Mouse (Mus musculus) frontal cortex, postnatal 25 days (tissue): ENCODE data around the gene Hectd3.
A peak's percentile ranks its signal among the peaks of the same experiment; 100 is the strongest.

Source experiments
- DNase-seq, 2 experiments: peaks; one replicate each; pipeline ENCODE4 v3.0.0; 2022; ENCODE audit warnings: low spot score in 2 of 2

Gene Hectd3

DNA sequence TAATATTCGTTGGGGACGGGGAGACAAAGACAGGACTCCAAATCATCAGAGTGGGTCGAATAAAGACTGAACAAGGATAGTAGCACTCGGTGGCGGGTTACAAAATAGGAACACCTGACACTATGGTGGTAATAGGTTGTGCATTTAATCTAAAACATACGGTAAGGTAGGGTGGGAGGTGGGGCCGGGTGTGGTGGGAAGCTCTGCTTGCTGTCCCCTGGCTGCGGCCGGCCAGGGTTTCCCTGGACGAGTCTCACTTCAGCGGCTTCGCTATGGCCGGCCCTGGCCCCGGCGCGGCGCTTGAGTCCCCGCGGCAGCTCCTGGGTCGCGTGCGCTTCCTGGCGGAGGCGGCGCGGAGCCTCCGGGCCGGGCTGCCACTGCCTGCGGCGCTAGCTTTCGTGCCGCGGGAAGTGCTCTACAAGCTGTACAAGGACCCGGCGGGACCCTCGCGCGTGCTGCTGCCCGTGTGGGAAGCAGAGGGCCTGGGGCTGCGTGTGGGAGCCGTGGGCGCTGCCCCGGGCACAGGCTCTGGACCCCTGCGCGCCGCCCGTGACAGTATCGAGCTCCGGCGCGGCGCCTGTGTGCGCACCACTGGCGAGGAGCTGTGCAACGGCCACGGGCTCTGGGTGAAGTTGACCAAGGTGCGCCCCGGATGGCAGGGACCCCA, at the start of gene Hectd3:
TSS of gene Hectd3 (plus strand) at position 187 of the 667 bp plus-strand sequence.
- DNase-seq: no peak

DNA sequence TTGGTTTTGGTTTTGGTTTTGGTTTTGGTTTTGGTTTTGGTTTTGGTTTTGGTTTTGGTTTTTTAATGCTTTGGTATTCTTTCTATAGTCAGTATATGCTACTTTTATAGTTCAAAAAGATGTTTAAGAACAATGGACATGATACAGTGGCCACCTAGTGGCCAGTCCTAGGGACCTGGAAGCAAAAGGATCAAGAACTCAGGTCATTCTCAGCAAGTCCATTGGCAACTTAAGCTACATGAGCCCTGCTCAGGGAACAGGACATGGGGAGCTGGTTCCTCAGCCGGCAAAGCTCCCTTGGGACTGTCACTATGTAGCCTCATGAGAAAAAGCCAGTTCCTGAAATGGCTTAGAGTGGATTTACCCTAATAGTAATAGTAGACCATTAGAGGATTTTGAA, 43.5 kb upstream of the Hectd3 start:
- DNase-seq: no peak

DNA sequence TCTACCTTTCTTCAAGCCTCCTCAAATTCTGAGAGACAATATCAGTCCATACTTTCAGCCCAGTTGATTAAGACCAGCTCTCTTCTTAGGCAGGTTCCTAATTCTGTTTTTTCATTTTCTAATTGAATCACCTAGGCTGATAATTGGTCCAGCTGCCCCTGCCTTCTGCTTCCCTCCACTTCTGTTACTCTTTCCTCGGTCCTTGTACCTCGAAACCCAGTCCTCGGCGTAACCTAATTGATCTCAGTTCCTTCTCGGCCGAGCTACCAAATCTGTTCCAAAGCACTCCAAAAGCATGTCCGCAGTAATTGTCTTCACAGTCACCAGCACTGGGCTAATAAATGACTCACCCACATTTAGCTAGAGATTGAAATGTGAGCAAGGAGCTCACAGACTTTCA, 40.2 kb upstream of the Hectd3 start:
- DNase-seq: no peak

DNA sequence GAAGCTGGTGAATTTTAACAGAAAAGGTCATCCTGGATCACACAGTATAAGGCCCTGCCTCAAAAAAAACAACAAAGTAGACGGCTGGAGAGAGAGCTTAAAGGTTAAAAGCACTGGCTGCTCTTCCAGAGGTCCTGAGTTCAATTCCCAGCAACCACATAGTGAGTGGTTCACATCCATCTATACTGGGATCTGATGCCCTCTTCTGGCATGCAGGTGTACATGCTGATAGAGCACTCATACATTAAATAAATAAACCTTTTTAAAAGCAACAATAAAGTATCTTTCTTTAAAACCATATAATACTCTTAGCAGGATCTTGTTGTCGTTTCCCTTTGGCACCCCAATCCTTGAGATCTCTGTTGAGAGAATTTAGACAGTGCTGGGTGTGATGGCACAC, 18.6 kb upstream of the Hectd3 start:
- DNase-seq: no peak

DNA sequence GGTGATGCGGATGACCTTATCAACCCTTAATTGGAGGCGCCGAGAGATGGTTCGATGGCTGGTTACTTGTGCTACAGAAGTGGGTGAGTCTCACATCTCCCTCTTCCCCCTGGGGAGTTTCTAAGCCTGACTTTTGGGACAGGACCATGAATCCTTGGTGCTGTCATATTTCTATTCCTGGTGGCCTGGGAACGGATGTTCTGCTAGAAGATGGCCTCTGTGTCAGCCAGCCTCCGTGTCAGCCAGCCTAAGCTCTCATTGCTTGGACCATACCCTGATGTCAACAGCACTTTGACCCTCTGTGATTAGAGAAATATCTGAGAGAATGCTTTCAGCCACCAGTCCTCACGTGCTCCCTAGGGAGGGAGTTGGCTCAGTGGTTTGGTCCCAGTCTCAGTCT, 9.4 kb upstream of the Hectd3 start:
- DNase-seq: no peak

DNA sequence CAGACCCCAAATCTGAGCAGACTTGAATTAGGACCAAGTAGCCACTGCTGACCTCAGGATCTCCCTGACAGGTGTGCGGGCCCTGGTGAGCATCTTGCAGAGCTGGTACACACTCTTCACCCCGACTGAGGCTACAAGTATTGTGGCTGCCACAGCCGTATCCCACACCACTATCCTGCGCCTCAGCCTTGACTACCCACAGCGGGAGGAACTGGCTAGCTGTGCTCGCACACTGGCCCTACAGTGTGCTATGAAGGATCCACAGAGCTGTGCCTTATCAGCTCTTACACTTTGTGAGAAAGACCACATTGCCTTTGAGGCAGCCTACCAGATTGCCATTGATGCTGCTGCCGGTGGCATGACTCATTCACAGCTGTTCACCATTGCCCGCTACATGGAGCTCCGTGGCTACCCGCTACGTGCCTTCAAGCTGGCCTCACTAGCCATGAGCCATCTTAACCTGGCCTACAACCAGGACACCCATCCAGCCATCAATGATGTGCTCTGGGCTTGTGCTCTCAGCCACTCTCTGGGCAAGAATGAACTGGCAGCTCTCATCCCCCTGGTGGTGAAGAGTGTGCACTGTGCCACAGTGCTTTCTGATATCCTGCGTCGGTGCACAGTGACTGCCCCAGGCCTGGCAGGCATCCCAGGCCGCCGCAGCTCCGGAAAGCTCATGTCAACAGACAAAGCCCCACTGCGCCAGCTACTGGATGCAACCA, 8.6 kb upstream of the Hectd3 start:
- DNase-seq: peak; percentile 50 to 51

DNA sequence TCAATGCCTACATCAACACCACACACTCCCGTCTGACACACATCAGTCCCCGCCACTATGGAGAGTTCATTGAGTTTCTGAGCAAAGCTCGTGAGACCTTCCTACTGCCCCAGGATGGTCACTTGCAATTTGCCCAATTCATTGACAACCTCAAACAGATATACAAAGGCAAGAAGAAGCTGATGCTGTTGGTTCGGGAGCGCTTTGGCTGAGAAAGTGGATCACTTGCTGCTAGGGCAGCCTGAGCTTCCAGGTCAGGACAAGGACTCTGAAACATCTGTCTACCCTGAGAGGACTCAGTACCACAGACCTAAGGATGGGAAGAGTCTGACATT, 8.0 kb upstream of the Hectd3 start:
- no peak for DNase-seq

DNA sequence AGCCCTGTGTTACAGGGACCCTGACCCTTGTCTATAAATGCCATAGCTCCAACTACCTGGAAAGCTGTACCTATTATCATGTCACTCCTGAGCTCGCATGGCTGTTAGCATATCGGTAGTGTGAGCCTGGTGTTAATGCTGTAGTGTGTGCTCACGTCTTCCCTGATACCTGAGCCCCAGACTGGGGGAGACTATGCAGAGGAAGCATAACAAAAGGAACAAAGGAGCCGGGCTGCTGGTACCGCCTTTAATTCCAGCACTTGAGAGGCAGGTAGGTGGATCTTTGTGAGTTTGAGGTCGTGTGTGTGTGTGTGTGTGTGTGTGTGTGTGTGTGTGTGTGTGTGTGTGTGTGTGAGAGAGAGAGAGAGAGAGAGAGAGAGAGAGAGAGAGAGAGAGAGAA, 5.4 kb upstream of the Hectd3 start:
- DNase-seq: no peak

DNA sequence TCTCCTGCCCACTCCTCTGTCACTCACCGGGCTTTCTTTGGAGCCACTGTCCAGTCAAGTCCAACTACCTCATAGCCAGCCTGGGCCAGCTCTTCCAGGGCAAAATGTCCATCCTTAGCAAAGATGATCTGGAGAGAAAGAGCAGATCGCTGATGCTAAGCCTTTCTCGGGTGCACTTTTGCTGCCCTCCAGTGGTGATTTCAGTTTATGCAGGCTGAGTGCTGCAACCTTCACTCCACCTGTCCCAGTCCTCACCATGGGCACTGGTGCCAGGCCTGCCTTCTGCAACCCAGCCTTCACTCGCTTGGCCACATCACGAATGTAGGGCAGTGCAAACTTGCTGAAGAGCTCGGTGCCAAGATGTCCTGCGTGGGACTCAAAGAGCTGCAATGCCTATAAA, 3.8 kb upstream of the Hectd3 start:
- peak; percentile 85 to 86 for DNase-seq

DNA sequence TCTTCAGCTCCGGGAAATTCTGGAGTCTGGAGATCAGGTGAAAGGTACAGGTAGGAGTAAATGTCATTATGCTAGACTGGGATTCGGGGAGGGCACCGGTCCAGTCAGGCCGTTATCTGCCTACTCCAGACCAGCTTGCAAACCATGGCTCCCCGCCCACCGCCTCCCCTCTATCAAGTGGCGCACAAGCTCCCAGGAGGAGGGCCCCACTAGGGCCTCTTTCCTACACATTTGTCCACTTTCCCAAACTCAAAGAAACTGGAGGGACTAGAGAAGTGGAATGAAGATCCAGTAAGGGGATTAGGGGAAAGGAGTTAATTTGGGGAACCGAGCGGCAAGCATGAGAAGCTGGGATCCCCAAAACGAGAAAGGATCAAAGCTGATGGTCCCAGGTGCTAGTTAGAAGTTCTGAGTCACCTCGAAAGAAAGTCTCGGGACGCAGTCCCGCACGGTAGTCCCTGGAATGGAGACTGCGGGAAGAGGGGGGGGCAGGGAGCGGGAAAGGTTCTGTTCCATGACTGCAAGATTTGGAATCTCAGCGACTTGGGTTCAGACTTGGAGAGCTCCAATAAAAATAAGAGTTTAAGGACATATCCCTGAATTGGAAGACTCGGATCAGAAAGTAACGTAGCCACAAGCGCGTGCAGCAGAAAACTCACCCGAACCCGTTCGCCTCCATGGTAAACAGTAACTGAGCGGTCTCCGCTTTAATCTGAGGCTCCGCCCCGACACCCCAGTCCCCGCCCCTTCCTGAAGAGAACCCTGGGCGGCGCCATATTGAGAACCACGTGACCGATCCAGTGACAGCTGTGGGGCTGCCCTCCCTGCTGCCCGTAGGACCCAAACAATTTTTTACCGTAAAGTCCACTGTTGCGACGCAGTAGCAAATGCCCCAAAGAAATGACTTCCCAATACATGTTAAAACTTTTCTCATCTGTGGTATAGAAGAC, 1.2 kb upstream of the Hectd3 start, which contains the start of gene Urod:
TSS of gene Urod (minus strand) at position 742 of the 950 bp plus-strand sequence.
- peak; percentile 82 to 85 for DNase-seq

DNA sequence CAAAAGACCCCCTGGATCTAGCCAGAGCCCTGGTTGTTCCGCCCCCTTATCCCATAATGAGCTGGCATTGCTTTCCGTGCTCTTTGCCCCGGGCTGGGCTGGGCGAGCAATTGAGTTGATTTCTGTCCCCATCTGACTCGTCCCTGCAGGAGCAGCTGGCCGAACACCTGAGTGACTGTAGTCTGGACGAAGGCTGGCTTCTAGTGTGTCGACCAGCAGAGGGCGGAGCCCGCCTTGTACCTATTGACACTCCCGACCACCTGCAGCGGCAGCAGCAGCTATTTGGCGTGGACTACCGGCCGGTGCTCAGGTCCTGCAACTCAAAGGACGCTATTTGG, 650 bp downstream of the Hectd3 start:
- no peak for DNase-seq

DNA sequence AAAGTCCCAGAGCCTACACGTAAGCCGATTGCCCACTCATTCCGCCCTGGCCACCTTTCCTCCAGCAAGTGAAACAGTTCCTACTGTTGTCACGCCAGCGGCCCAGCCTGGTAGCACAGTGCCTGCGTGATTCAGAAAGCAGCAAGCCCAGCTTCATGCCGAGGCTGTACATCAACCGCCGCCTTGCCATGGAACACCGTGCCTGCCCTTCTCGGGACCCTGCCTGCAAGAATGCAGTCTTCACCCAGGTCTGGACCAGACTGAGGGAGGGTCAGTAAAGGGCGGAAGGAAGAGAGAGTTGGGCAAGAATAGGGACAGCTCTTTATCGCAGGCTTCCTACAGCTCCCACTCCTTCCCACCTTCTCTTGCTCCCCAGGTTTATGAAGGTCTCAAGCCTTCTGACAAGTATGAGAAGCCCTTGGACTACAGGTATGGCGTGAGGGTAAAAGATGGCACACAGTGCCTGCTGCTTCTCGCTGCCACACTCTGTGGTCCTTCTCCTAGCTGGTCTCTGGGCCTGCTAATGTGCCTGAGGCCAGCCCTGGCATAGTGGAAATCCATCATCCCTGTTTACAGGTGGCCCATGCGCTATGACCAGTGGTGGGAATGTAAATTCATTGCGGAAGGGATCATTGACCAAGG, 4.5 kb downstream of the Hectd3 start:
- DNase-seq: no peak

DNA sequence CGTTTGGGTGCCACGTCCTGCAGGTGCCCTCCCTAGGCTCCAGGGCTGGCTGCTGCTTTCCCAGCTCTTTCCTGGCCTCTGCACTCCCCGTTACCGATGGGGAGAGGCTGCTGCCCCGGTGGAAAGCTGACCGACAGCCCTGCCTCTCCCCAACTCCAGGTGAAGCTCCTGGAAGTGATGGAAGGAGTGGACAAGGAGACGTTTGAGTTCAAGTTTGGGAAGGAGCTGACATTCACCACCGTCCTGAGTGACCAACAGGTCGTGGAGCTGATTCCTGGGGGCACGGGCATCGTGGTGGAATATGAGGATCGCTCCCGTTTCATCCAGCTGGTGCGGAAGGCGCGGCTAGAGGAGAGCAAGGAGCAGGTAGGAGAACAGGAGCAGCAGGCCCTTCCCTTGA, 6.8 kb downstream of the Hectd3 start:
- no peak for DNase-seq

DNA sequence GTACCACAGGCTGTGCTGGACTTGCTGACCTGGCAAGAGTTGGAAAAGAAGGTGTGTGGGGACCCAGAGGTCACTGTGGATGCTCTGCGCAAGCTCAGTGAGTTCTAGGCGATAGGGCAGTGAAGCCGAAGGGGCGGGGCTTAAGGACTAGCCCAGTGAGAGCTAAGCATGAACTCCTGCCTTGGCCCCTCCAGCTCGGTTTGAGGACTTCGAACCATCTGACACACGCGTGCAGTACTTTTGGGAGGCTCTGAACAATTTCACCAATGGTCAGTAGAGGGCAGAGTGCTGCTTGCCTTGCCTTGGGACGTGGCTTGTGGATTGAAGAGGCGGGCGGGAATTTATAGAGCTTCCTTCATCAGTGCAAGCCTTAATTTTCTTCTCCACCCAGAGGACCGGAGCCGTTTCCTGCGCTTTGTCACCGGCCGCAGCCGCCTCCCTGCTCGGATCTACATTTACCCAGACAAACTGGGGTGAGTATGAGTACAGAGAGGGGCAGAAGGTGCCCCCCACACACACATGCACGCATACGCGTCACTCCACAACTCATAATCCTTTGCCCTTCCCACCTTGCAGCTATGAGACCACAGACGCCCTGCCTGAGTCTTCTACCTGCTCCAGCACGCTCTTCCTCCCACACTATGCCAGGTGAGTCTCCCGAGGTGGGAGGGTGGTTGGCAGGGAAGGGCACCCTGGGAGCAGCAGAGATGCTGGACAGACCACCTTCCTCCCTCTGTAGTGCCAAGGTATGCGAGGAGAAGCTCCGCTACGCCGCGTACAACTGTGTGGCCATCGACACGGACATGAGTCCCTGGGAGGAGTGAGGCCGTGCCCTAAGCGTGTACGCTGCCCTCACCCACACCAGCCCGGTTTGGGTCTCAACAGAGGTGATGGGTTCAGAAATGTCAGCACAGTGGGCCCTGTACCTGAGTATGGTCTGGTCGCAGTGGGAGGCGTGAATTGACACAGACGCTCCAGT, 7.7 kb downstream of the Hectd3 start:
- peak in 1 of 2 experiments; percentile 50 for DNase-seq

DNA sequence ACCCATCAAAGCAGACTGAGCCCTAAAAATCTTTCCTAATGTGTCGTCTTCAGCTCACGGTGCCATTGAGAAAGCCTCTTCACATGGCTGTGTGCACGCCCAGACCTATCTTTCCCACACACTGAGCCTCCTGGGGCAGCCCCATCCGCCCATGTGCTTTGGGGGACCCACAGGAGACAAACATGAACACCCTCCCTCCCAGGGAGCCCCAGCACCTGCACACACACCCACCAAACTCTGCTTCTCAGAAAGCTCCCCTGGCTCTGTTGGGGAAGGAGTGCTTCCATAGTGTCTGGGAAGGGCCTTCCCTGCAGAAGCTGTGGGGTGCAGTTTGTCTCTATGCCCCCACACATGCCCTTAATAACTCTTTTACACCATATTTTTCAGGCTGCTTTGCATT, 9.5 kb downstream of the Hectd3 start:
- no peak for DNase-seq

DNA sequence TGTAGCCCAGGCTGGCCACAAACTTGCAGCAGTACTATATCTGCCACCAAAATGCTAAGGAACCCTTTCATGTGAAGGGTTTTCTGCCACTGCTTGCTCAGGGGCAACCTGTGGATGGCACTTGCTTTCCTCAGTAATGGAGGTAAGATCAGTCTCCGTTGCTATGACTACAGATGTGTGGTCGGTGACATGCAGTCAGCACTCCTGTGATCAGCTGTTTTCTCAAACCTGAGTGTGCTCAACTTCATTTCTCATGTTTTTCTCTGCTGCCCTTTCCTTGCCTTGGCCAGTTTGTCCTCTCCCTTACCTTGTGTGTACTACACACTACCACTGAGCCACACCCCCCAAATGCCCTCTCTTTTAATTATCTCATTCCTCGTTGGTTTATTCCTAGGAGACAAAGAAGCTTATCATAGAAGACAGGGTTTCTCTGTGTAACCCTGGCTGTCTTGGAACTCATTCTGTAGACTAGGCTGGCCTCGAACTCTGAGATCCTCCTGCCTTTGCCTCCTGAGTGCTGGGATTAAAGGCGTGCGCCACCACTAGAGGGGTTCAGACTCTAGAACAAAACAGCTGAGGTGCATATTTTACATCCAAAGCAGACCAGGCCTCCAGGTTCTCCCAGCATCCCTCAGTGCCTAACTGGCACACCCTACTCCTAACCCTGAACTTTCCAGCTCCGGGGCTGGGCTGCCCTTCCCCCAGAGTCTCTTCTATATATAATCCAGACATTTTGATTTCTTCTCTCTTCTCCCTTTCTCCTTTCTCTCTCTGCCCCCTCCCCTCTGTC, 10.7 kb downstream of the Hectd3 start:
- DNase-seq: no peak

DNA sequence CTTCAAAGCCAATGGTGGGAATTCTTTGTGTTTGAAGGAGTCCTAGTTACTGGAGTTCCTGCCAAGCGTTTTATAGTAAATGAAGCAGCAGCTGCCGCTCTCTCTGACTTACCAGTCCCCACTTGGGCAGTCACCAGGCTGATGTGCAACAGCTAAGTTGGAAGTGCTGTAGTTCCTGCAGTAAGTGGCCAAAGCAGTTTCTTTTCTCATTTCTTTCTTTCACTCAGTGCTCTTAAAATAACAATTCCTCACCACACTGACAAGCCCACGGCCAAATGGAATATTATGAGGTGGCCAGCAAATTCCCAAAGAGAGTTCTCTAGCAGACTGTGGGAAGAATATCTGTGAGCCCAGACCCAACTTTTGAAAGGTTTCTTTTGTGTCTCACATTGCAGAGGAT, 11.9 kb downstream of the Hectd3 start:
- DNase-seq: no peak

DNA sequence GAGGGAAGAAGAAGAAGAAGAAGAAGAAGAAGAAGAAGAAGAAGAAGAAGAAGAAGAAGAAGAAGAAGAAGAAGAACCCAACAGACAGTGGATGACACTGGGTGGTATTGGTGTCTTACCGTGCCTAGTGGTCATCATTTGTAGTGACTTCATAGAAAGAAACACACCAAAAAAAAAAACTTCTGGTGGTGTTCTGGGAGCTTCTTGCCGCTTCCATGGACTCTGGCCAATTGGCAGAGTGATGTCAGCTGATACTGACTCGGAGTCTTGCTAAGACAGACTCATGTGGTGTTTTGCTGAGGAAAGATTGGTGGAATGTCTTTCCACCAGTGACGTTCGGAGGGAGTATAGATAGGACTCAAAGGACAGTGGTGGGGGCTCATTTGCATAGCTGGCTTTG, 15.1 kb downstream of the Hectd3 start:
- DNase-seq: no peak

DNA sequence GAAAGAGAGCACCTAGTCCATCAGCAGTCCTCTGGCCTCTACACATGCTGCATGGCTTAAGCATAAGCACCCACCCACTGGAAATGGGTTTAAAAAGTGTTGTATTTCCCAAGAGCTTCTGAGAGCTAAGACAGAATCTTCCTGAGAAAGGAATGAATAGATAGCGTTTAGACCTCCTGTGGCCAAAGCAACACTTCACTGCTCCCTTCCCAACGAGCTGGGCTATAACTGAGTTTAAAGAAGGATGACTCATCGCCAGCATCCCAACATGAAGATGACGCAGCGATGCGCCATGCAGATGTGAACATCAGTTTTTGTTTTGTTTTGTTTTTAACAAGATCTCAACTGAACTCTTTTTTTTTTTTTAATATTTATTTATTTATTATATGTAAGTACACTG, 18.5 kb downstream of the Hectd3 start:
- no peak for DNase-seq

DNA sequence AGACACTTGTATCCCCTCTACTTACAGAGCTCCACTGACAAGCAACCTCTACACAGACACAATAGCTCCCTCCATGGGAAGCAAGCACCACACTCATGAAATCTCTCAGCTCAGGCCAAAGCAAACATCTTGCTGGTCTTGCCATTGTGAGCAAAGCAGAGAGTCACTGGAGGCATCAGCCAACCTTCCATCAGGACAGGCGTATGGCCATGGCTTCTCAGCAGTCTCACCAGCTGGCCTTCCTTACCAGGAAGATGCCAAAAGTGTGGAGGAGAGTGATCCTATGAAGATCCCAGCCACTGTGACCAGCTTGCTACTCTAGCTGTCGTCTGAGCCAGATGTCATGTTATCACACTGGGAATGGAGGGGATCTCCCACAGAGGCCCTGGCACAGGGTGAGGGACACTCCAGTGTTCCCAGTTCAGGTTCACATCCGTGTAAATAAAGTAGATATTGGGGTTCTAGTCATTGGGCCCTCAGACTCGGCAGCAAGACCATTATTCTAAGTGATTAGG, 19.8 kb downstream of the Hectd3 start:
- no peak for DNase-seq
